Mouse (Mus musculus) cerebellum, adult 9-10 months (tissue): ENCODE measurements at regions not wholly inside any gene's neighbourhood (a gene's known extent, or its start where the extent isn't known, plus 50 kb on each side); places are given as distances from the start of the nearest gene placed in this dataset.

Experiments used
- DNase-seq: peaks from one replicate; pipeline ENCODE4 v3.0.0; 2022

- DNase-seq = no peak
Measured at GRCm38 (mm10) chr8:107642241-107642640, 54.0 kb upstream of the Psmd7 start.

GRCm38 (mm10) chr8:107647936-107648335, 59.7 kb upstream of the Psmd7 start:
- DNase-seq = no peak

- DNase-seq = no peak
Measured at GRCm38 (mm10) chr8:107650306-107650705, 62.0 kb upstream of the Psmd7 start.

GRCm38 (mm10) chr8:107651424-107651823, 63.2 kb upstream of the Psmd7 start:
- no peak for DNase-seq

GRCm38 (mm10) chr8:107652226-107652625, 64.0 kb upstream of the Psmd7 start:
- no peak for DNase-seq

GRCm38 (mm10) chr8:107653711-107654110, 65.4 kb upstream of the Psmd7 start:
- no peak for DNase-seq

- no peak for DNase-seq
Measured at GRCm38 (mm10) chr8:107656622-107657021, 68.4 kb upstream of the Psmd7 start.

- no peak for DNase-seq
Measured at GRCm38 (mm10) chr8:107657741-107658140, 69.5 kb upstream of the Psmd7 start.

GRCm38 (mm10) chr8:107658386-107658785, 70.1 kb upstream of the Psmd7 start:
- no peak for DNase-seq

- no peak for DNase-seq
Measured at GRCm38 (mm10) chr8:107660624-107661023, 72.4 kb upstream of the Psmd7 start.

- DNase-seq = no peak
Measured at GRCm38 (mm10) chr8:107669608-107670007, 81.3 kb upstream of the Psmd7 start.

GRCm38 (mm10) chr8:107671471-107671870, 83.2 kb upstream of the Psmd7 start:
- DNase-seq = no peak

- DNase-seq = no peak
Measured at GRCm38 (mm10) chr8:107672691-107673090, 84.4 kb upstream of the Psmd7 start.

- DNase-seq = no peak
Measured at GRCm38 (mm10) chr8:107682066-107682465, 93.8 kb upstream of the Psmd7 start.

GRCm38 (mm10) chr8:107684721-107685691, 96.7 kb upstream of the Psmd7 start:
- DNase-seq = peak; percentile 20

GRCm38 (mm10) chr8:107686936-107687335, 98.7 kb upstream of the Psmd7 start:
- DNase-seq = no peak

- DNase-seq = no peak
Measured at GRCm38 (mm10) chr8:107687529-107687928, 99.3 kb upstream of the Psmd7 start.

GRCm38 (mm10) chr8:107689020-107689419, 100.8 kb upstream of the Psmd7 start:
- DNase-seq = no peak

- no peak for DNase-seq
Measured at GRCm38 (mm10) chr8:107691251-107691650, 103.0 kb upstream of the Psmd7 start.

- DNase-seq = no peak
Measured at GRCm38 (mm10) chr8:107696384-107697346, 108.4 kb upstream of the Psmd7 start.

- no peak for DNase-seq
Measured at GRCm38 (mm10) chr8:107699307-107699706, 111.0 kb upstream of the Psmd7 start.

- no peak for DNase-seq
Measured at GRCm38 (mm10) chr8:107699759-107700158, 111.5 kb upstream of the Psmd7 start.

GRCm38 (mm10) chr8:107715901-107716300, 127.6 kb upstream of the Psmd7 start:
- no peak for DNase-seq
